ENCODE assay signal across 27 mouse cellular contexts in the genomic region with DNA sequence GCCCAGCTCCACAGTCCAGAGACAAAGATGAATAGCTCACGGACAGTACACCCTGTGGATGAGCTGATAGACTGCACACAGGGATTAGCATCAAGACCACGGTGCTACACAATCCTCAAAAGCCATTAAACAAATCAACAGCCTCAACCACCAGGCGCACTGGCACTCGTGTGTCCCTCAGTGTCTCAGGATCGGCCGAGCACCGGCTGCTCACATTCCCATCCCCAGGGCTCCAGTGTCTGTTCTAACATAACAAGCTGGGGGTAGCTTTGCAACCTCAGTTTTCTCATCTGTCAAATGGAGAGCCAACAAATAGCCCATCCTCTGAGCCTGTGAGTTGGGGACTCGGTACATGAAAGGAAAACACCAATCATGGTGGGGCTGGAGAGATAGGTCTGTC. TPM values are rescaled to one million over a fixed set of nuclear protein-coding genes. Genes with fewer than 3 reads are reported as not detected.
A peak's percentile ranks its signal among the peaks of the same experiment; 100 is the strongest.
DNase-seq lines count a peak whose midpoint lies in the region.
"Had no signal": no experiment of that assay in that cellular context is flagged by ENCODE, and none has a peak within 500 bp of the region (broad histone marks: within the 10 kb centered on the region; RNA-seq: fewer than 3 reads in every experiment).

No protein-coding gene starts in this region.

- H3K27me3 ChIP-seq in heart, embryonic 10.5 days (ENCODE audit: insufficient read depth, poor library complexity, severe bottlenecking), result peaks cover 25% of the 10 kb centered on the region; the same call in 1 of the 2 replicates

- H3K27ac ChIP-seq in heart, embryonic 10.5 days, result no peak overlapping the region
- H3K27ac ChIP-seq: embryonic facial prominence, embryonic 13.5 days; embryonic facial prominence, embryonic 15.5 days; forebrain, embryonic 10.5 days; forebrain, embryonic 13.5 days; forebrain, embryonic 15.5 days had no signal

- no peaks in the 10 kb centered on the region for H3K36me3 ChIP-seq in heart, embryonic 10.5 days
- H3K36me3 ChIP-seq: embryonic facial prominence, embryonic 13.5 days; embryonic facial prominence, embryonic 15.5 days; forebrain, embryonic 10.5 days; forebrain, embryonic 15.5 days had no signal

- 78% methylated on average over 8 of the region's 8 CpGs for WGBS in heart, embryonic 10.5 days

- H3K4me1 ChIP-seq in heart, embryonic 10.5 days, result peaks cover 8% of the 10 kb centered on the region; the same call in 1 of the 2 replicates
- H3K4me1 ChIP-seq: embryonic facial prominence, embryonic 13.5 days; embryonic facial prominence, embryonic 15.5 days; forebrain, embryonic 13.5 days; forebrain, embryonic 15.5 days had no signal

- DNase-seq in frontal cortex, postnatal 10 days (ENCODE audit: low spot score in 2 of 2), result peak; percentile 2 to 4
- no peak for DNase-seq in frontal cortex, postnatal 25 days (ENCODE audit: low spot score in 2 of 2)
- DNase-seq in heart, embryonic 10.5 days (ENCODE audit: low spot score), result peak; percentile 74
- DNase-seq in heart, postnatal 25 days (ENCODE audit: low spot score), result no peak
- peak; percentile 34 for DNase-seq in testis, postnatal 10 days (ENCODE audit: low spot score)
- no peak for DNase-seq in testis, postnatal 14 days (ENCODE audit: low spot score)
- DNase-seq: adrenal gland, adult 2 months; adrenal gland, postnatal 10 days; adrenal gland, postnatal 25 days; cerebellum, adult 11 months; cerebellum, adult 18-20 months; cerebellum, adult 8-10 months; cerebellum, adult 9-11 months; cerebellum, postnatal 14 days; cerebellum, postnatal 36 days; embryo, embryonic 11 days had no signal

- H3K9me3 ChIP-seq in heart, embryonic 10.5 days, result no peaks in the 10 kb centered on the region
- H3K9me3 ChIP-seq: embryonic facial prominence, embryonic 13.5 days; embryonic facial prominence, embryonic 15.5 days; forebrain, embryonic 10.5 days; forebrain, embryonic 13.5 days; forebrain, embryonic 15.5 days had no signal

- H3K4me3 ChIP-seq in heart, embryonic 10.5 days, result no peak overlapping the region
- H3K4me3 ChIP-seq: embryonic facial prominence, embryonic 13.5 days; embryonic facial prominence, embryonic 15.5 days; erythroblast, embryonic 14.5 days; forebrain, embryonic 10.5 days; forebrain, embryonic 13.5 days; forebrain, embryonic 15.5 days had no signal

- intact Hi-C loops in heart, postnatal 25 days (cut with DNase I), result loop anchor here (2.0 to 10.0 kb wide), 4 partner anchors 79 to 455 kb away; no protein-coding TSS in a partner anchor

RNA-seq across cellular contexts. Expression of gene Tmem114, which starts 11.5 kb away (rescaled TPM):
- not detected in 2 replicates for polyA plus RNA-seq in heart, embryonic 10.5 days (2016; fragmentation: Nextera tagmentation; extraction: Ambion mirVana)
- not detected for total RNA-seq in heart, postnatal 25 days (2021)
- total RNA-seq: adrenal gland, adult 2 months; adrenal gland, postnatal 10 days; adrenal gland, postnatal 25 days; common myeloid progenitor, adult 5-6 weeks; ES-E14; MEL had no signal
- polyA plus RNA-seq: adrenal gland, adult 2 months; C2C12; embryonic facial prominence, embryonic 11.5 days; embryonic facial prominence, embryonic 13.5 days; embryonic facial prominence, embryonic 15.5 days; erythroblast, embryonic 14.5 days; forebrain, embryonic 13.5 days; forebrain, embryonic 15.5 days had no signal

RNA-seq across cellular contexts. Expression of gene Mettl22, which starts 57.1 kb away (rescaled TPM):
- polyA plus RNA-seq in heart, embryonic 10.5 days (2016; fragmentation: Nextera tagmentation; extraction: Ambion mirVana), result 38.0 and 54.3 TPM in 2 replicates
- 10 to 100 TPM; 28.6 to 33.1 TPM for total RNA-seq in heart, postnatal 25 days (2021)

Comparison
In these comparisons a context has a peak if more than half of its experiments do, and no peak if none do; other contexts are left out.
1. DNase-seq: peak in frontal cortex, postnatal 10 days (2 of 2), heart, embryonic 10.5 days (single experiment) and testis, postnatal 10 days (single experiment); none in frontal cortex, postnatal 25 days (0 of 2), heart, postnatal 25 days (single experiment) and testis, postnatal 14 days (single experiment).